Mouse (Mus musculus) large intestine, adult 2 months (tissue): ENCODE results near the gene Gm21885. TPM values are rescaled to one million over a fixed set of nuclear protein-coding genes. Genes with fewer than 3 reads are reported as not detected.
"Not testable (repeated sequence)": the region's sequence is repeated elsewhere in the genome, so short reads cannot be mapped to it uniquely, and the experiment has no call there.

Source experiments
- DNase-seq: peaks from one replicate; pipeline ENCODE4 v3.0.0-alpha.2; 2012; ENCODE audit warnings: low read depth, low spot score
- WGBS: fragments of 180-500 bp; shearing (Covaris S2); methylation state at CpG from one replicate; pipeline ENCODE4 v1.1.7; 2018; 5-methylcytosine and 5-hydroxymethylcytosine counted together
- polyA plus RNA-seq: library from polyadenylated mRNA; depleted of rRNA; stranded (reverse); fragments of >200 nt; gene quantifications from 2 replicates; pipeline ENCODE4 v1.2.3, GENCODE M21; 2012

Gene Gm21885
- polyA plus RNA-seq, 1 experiment: 13.1 TPM

GRCm38 (mm10) chr11:94265134-94265785, 16.4 kb upstream of the Gm21885 start:
- WGBS: 3% methylated on average over 18 of the region's 18 CpGs
- DNase-seq: no peak

GRCm38 (mm10) chr11:94266155-94266554, 15.5 kb upstream of the Gm21885 start:
- 66% methylated on average over 3 of the region's 3 CpGs for WGBS
- DNase-seq: not testable (repeated sequence)

GRCm38 (mm10) chr11:94268761-94269160, 12.9 kb upstream of the Gm21885 start:
- no peak for DNase-seq

- DNase-seq: no peak
- 81% methylated on average over 7 of the region's 7 CpGs for WGBS
Observed at GRCm38 (mm10) chr11:94269906-94270305, 11.8 kb upstream of the Gm21885 start.

GRCm38 (mm10) chr11:94271015-94271414, 10.7 kb upstream of the Gm21885 start:
- DNase-seq: no peak
- 90% methylated on average over 2 of the region's 2 CpGs for WGBS

GRCm38 (mm10) chr11:94272960-94273927, 8.4 kb upstream of the Gm21885 start:
- WGBS: 85% methylated on average over 21 of the region's 21 CpGs
- DNase-seq: no peak

- DNase-seq: no peak
- WGBS: 89% methylated on average over 10 of the region's 10 CpGs
Observed at GRCm38 (mm10) chr11:94274206-94274867, 7.3 kb upstream of the Gm21885 start.

- DNase-seq: no peak
- 65% methylated on average over 7 of the region's 7 CpGs for WGBS
Observed at GRCm38 (mm10) chr11:94275226-94275625, 6.4 kb upstream of the Gm21885 start.

GRCm38 (mm10) chr11:94275686-94276085, 6.0 kb upstream of the Gm21885 start:
- DNase-seq: no peak
- WGBS: 75% methylated on average over 2 of the region's 2 CpGs

GRCm38 (mm10) chr11:94276869-94277337, 4.8 kb upstream of the Gm21885 start:
- DNase-seq: peak; percentile 92
- 8% methylated on average over 20 of the region's 20 CpGs for WGBS

- 33% methylated on average over 5 of the region's 5 CpGs for WGBS
- no peak for DNase-seq
Observed at GRCm38 (mm10) chr11:94282291-94282690, 618 bp downstream of the Gm21885 start.

GRCm38 (mm10) chr11:94283536-94284099, 1.9 kb downstream of the Gm21885 start:
- WGBS: 69% methylated on average over 6 of the region's 6 CpGs
- no peak for DNase-seq

- 94% methylated on average over 11 of the region's 11 CpGs for WGBS
- DNase-seq: no peak
Observed at GRCm38 (mm10) chr11:94285886-94286574, 4.4 kb downstream of the Gm21885 start.

GRCm38 (mm10) chr11:94287105-94287504, 5.4 kb downstream of the Gm21885 start:
- WGBS: 87% methylated on average over 5 of the region's 5 CpGs
- no peak for DNase-seq

GRCm38 (mm10) chr11:94290062-94290740, 8.5 kb downstream of the Gm21885 start:
- 90% methylated on average over 10 of the region's 10 CpGs for WGBS
- DNase-seq: no peak

GRCm38 (mm10) chr11:94294996-94295845, 13.5 kb downstream of the Gm21885 start:
- WGBS: 80% methylated on average over 9 of the region's 9 CpGs
- DNase-seq: no peak

- WGBS: 81% methylated on average over 1 of the region's 1 CpGs
- no peak for DNase-seq
Observed at GRCm38 (mm10) chr11:94312733-94313132, 31.1 kb downstream of the Gm21885 start.

GRCm38 (mm10) chr11:94314098-94314652, 32.5 kb downstream of the Gm21885 start:
- DNase-seq: no peak
- 42% methylated on average over 2 of the region's 2 CpGs for WGBS
